Mouse (Mus musculus) right cerebral cortex, postnatal 25 days (tissue): ENCODE results near the gene Gm20896.
"Not testable (repeated sequence)": the region's sequence is repeated elsewhere in the genome, so short reads cannot be mapped to it uniquely, and the experiment has no call there.

Experiments used
- DNase-seq: peaks from one replicate; pipeline ENCODE4 v3.0.0; 2022

Gm20896 gene

GRCm38 (mm10) chrY:35921426-35921825, at the start of gene Gm20896:
TSS of gene Gm20896 (minus strand) at chrY:35921526.
- not testable (repeated sequence) for DNase-seq
